Mouse (Mus musculus) C2C12 (cell line): ENCODE data around the gene Plce1.

Experiments used
- CEBPB ChIP-seq: IDR thresholded peaks from one replicate; pipeline ENCODE4 v1.6.1; 2011; ENCODE audit warnings: low read depth, mild to moderate bottlenecking, control low read depth, moderate library complexity
- CTCF ChIP-seq: IDR thresholded peaks from one replicate; pipeline ENCODE4 v1.5.1; 2011; ENCODE audit not compliant: control insufficient read depth, insufficient read depth, insufficient read length
- FOSL1 ChIP-seq: IDR thresholded peaks from one replicate; pipeline ENCODE4 v1.8.0; 2011; ENCODE audit warnings: mild to moderate bottlenecking, low read length; ENCODE audit not compliant: poor library complexity, insufficient read depth, severe bottlenecking
- MAX ChIP-seq: IDR thresholded peaks from one replicate; pipeline ENCODE4 v1.6.1; 2011; ENCODE audit warnings: mild to moderate bottlenecking, control low read depth
- MYOG ChIP-seq: IDR thresholded peaks from one replicate; pipeline ENCODE4 v1.6.1; 2011; ENCODE audit not compliant: control insufficient read depth, insufficient read length; ENCODE audit errors: extremely low read depth

- TF ChIP-seq MYOG, result no peak
- TF ChIP-seq CTCF, result no peak
- no peak for TF ChIP-seq CEBPB
- TF ChIP-seq MAX, result no peak
- no peak for TF ChIP-seq FOSL1
Observed at GRCm38 (mm10) chr19:38787756-38788155, 306.8 kb downstream of the Plce1 start.
